Mouse (Mus musculus) v-Abl transformed pro-B cells (cell line): ENCODE data around the gene Irf3.

Source experiments
- in situ Hi-C, 2 experiments: fragments of 400-800 bp; cut with MboI; formaldehyde crosslinking; loops; one replicate each; pipeline ENCODE4 v1.15.1; 2025; ENCODE audit not compliant: unreplicated experiment in 2 of 2

Gene Irf3

DNA sequence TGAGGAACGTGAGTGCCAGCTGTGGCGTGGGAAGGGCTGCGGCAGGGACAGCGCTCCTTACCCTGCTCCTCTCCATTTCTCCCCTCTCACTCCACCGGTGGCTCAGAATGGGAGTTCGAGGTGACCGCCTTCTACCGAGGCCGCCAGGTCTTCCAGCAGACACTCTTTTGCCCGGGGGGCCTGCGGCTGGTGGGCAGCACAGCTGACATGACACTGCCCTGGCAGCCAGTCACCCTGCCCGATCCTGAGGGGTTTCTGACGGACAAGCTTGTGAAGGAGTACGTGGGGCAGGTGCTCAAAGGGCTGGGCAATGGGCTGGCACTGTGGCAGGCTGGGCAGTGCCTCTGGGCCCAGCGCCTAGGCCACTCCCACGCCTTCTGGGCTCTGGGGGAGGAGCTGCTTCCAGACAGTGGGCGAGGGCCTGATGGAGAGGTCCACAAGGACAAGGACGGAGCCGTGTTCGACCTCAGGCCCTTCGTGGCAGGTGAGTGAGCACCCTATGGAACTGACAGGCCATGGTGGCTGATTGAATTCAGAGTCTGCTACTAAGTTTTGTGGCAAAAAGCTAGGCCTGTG, 3.2 kb downstream of the Irf3 start:
- in situ Hi-C loops = loop anchor here (25.0 kb wide), 2 partner anchors 712 to 912 kb away; partner anchors contain the start of genes Ccdc114 (in 1 of the 2), Dbp (in 1 of the 2), Emp3 (in 1 of the 2) and Fam83e (in 1 of the 2)

DNA sequence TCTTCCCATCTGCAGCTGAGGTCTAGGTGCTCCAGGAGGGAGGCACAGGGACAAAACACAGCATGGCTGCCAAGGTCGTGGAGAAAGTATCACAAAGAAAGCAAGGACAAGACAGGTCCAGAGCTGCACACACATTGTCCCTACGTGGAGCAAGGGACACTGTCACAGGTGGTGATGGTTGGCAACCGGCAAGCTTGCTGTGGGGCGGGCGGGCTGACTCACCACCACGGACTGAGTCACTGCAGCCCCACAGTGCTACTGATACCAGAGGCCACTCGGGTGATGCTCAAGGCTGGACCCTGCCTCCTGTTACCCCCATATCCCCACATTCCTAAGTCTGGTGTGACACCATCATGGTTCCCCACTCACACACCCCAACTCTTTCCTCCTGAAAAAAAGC, 5.0 kb downstream of the Irf3 start:
- in situ Hi-C loops = loop anchor here (25.0 kb wide), 2 partner anchors 710 to 910 kb away; partner anchors contain the start of genes Ccdc114 (in 1 of the 2), Dbp (in 1 of the 2), Emp3 (in 1 of the 2) and Fam83e (in 1 of the 2)

DNA sequence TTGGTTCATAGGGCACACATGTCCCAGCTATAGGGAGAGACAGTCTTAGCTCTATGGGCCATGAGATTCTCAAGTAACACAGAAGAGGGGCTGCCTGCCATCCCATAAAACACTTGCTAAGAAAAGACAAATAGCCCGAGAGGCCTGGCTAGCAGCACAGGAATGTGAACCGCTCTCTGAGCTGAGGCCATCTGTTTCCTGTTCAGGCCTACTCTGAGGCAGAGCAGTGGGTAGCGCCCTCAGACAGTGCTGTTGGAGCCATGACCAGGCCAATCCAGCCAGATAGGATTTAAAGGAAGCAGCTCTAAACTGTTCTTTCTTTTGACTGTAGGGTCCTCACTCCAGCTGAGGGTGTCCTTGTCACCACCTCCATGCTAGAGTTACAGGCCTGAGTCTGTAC, 7.1 kb downstream of the Irf3 start:
- in situ Hi-C loops = loop anchor here (25.0 kb wide), 2 partner anchors 708 to 908 kb away; partner anchors contain the start of genes Ccdc114 (in 1 of the 2), Dbp (in 1 of the 2), Emp3 (in 1 of the 2) and Fam83e (in 1 of the 2)

DNA sequence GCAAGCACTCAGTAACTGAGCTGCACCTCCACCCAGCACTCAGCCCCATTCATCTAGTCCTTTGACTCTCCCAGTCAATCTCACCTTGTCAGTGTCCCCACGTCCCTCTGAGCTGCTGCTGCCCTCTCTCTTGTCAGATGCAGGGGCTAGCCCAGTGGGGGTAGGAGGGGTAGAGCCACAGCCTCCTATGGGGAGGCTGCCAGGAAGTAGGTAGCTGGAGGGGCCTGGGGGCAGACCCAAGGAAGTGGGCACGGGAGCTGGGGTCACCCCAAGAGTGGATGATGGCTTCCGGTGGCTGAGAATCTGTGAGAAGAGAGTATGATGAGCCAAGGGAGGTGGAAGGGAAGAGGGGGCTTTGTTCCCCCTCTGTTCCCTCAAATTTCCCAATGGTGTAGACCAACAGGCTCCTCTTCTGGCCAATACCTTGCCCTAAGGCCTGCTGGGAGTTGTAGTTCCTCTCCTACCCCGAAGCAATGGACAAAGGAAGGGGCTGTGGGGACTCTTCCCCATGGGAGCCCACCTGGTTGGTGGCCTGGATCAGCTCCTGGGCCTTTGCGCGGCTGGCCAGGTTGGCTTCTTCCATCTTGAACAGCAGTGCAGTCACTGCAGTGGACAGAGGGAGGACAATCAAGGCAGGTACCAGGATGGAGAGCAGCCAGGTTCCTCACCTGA, 8.0 kb downstream of the Irf3 start:
- in situ Hi-C loops = loop anchor here (25.0 kb wide), 2 partner anchors 707 to 907 kb away; partner anchors contain the start of genes Ccdc114 (in 1 of the 2), Dbp (in 1 of the 2), Emp3 (in 1 of the 2) and Fam83e (in 1 of the 2)

DNA sequence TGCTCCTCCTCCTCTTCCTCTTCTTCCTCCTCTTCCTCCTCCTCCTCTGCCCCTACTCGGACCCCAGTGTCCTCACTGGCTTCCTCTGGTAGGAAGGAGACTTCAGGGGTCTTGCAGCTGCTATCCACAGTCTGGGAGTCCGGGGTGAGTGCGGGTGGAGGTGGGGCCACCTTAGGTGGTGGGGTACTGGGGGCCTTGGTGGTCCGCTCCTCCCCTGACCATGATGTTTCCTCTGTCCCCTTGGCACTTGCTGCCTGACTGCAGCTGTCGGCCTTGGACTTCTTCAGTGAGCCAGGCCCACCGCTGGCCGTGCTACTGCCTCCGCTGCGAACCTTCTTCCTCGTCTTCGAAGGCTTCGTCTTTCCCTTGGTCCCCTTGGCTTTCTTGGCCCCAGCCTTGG, 9.1 kb downstream of the Irf3 start:
- in situ Hi-C loops = loop anchor here (25.0 kb wide), 2 partner anchors 706 to 906 kb away; partner anchors contain the start of genes Ccdc114 (in 1 of the 2), Dbp (in 1 of the 2), Emp3 (in 1 of the 2) and Fam83e (in 1 of the 2)

DNA sequence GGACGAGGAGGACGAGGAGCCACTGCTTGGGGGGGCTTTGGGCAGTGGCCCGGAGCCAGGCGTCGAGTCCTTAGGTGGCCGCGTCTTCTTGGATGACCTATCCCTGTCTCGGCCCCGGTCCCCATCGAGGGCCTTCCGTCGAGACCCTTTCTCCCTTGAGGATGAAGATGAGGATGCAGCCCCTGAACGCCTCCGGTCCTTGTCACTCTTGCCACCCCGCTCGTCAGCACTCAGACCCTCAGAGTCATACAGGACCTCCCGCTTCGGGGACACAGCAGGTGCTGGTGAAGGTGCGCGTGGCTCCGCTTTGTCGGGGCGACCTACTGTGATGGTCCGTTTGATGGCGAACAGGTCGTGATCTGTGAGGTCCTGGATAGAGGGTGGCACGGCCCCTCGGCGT, 9.7 kb downstream of the Irf3 start:
- in situ Hi-C loops = loop anchor here (25.0 kb wide), 2 partner anchors 705 to 905 kb away; partner anchors contain the start of genes Ccdc114 (in 1 of the 2), Dbp (in 1 of the 2), Emp3 (in 1 of the 2) and Fam83e (in 1 of the 2)

DNA sequence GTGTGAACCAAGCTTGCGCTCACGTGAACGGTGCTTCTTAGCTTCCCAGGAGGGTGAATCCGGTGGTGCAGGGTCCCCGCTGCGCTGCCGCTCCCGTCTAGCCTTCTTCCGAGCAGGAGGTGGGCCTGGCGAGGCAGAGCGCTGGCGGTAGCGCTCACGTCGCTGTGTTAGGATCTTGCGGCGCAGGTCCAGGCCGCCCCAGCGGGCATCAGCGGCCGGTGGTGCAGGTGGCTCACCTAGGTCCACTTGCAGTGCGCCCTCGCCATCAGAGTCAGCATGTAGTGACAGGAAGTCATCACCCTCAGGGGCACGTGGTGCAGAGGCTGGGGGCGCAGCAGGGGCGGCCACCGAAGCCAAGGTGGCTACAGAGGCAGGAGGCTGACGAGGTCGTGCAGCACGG, 10.4 kb downstream of the Irf3 start:
- in situ Hi-C loops = loop anchor here (25.0 kb wide), 2 partner anchors 704 to 904 kb away; partner anchors contain the start of genes Ccdc114 (in 1 of the 2), Dbp (in 1 of the 2), Emp3 (in 1 of the 2) and Fam83e (in 1 of the 2)

DNA sequence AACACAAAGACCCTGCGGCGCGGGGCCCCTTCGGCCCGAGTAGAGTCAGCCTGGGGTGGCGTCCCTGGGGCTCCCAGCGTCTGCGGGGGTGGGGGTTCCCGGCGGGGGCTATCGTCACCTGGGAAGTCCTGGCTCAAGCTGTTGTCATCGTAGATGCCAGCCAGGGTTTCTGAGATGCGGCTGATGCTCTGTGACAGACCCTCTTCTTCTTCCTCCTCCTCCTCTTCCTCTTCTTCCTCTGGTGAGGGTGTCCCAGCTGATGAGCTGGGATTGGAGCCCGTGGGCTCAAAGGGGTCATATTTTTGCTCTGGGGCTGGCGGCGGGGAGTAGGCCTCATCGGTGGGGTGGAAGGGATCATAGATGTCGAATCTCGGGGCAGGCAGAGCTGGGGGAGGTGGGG, 11.0 kb downstream of the Irf3 start:
- in situ Hi-C loops = loop anchor here (25.0 kb wide), 2 partner anchors 704 to 904 kb away; partner anchors contain the start of genes Ccdc114 (in 1 of the 2), Dbp (in 1 of the 2), Emp3 (in 1 of the 2) and Fam83e (in 1 of the 2)

DNA sequence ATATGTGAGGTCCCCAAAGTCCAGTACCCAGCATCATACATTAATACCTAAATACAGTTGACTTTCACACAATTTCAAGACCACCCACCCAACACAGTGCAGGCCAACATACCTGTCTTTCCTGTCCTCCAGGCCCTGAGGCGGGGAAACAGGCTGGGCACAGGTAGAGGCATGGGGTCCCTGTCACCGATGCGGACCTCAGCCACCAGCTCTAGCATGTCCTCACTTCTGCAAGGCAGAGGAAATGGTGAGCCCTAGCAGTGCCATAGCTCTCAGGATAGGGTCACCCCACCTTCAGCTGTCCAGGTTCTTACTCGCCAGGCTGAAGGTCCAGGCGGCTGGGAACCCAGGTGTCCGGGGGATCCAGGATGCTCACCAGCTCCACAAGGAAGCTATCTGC, 14.6 kb downstream of the Irf3 start:
- in situ Hi-C loops = loop anchor here (25.0 kb wide), 2 partner anchors 700 to 900 kb away; partner anchors contain the start of genes Ccdc114 (in 1 of the 2), Dbp (in 1 of the 2), Emp3 (in 1 of the 2) and Fam83e (in 1 of the 2)

DNA sequence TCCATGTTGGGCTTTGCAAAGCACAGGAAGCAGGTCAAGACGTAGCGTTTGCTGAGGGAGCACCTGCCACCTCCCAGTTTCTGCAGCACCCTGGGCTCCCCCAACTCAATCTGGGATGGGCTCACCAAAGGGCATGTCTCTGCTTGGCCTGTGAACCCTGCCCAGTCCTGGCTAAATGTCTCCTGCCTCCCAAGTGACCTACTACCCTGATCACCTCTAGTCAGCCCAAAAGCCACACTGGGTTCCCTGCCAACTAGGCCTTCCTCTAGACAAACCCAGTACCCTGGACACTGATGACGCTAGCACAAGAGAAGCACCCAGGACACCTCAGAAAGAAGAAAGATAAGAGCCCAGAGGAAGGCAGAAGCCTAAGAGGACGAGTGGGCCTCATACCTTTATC, 15.4 kb downstream of the Irf3 start:
- in situ Hi-C loops = loop anchor here (25.0 kb wide), 2 partner anchors 699 to 899 kb away; partner anchors contain the start of genes Ccdc114 (in 1 of the 2), Dbp (in 1 of the 2), Emp3 (in 1 of the 2) and Fam83e (in 1 of the 2)

DNA sequence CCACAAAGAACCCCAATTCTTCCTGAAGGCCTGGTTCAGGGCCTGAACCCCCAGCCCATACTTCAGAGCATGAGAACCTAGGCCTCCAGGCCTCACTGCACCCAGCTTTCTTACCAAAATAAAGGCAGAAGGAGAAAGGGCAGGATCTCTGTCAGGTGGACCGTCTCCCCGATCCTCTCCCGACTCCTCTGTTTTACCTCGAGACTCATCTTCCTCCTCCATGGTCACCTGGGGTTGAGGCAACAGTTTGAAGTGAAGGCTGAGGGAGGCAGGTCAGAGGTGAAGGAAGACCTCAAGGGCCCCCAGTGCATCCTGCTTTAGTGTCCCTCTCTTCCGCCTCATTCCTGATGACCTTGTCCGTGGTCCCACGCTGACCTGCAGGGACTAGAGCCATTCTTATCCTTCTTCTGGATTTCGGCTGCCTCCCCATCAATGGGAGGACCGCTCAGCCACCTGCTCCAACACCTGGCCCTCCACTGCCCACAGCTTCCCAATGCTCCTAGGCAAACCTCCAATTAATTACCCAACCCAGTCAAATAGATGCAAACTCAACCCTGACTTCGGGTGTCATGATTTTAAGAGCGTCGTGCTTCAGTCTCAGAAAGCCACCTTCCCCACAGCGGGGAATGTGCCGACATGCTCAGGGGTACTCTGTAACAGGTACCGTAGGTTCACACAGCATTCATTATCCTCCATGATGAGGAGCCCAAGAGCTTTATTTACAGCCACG, 16.1 kb downstream of the Irf3 start:
- in situ Hi-C loops = loop anchor here (25.0 kb wide), 2 partner anchors 699 to 899 kb away; partner anchors contain the start of genes Ccdc114 (in 1 of the 2), Dbp (in 1 of the 2), Emp3 (in 1 of the 2) and Fam83e (in 1 of the 2)

DNA sequence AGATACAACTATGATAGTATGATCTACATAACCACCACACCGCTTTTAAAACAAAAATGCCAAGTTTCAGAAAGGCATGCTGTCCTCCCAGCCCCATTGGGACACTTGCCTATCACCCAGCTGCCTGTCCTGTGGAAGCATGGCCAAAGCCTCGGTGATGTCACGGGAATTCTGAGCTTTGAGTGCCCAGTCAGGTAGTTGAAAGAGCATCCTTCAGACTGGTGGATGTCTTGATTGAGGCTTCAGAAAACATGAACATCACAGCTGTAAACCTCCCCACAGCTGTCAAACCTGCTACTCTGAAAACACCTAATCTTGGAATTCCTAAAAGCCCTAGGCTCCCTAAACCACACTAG, 16.6 kb downstream of the Irf3 start:
- in situ Hi-C loops = loop anchor here (25.0 kb wide), 2 partner anchors 698 to 898 kb away; partner anchors contain the start of genes Ccdc114 (in 1 of the 2), Dbp (in 1 of the 2), Emp3 (in 1 of the 2) and Fam83e (in 1 of the 2)

DNA sequence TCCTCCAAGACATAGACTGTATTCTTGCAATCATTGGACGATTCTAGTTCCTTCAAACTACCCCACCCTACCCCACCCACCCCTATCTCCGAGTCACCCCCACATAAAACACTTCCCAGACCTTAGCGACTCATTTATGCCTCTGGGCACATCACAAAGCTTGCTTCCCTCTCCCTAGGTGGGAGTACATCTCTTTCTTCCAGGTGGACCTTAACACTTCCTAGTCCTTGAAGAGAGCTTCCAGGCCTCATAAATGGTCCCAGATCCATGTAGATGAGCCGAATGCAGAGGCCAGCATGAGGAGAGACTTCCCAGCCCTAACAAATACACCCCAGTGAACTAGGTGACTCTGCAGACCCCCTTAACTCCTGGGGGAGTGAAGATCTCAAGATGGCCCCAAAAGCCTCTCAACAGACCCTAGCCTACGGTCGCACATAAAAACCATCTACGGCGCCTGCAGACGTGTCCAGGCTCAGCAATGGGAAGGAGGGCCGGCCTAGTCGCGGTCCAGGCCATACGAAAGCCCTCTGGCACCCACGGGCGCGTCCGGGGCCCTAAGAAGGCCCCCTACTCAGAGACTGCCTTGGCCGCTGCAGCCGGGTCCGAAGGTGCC, 18.0 kb downstream of the Irf3 start:
- in situ Hi-C loops = loop anchor here (25.0 kb wide), 2 partner anchors 697 to 897 kb away; partner anchors contain the start of genes Ccdc114 (in 1 of the 2), Dbp (in 1 of the 2), Emp3 (in 1 of the 2) and Fam83e (in 1 of the 2)

DNA sequence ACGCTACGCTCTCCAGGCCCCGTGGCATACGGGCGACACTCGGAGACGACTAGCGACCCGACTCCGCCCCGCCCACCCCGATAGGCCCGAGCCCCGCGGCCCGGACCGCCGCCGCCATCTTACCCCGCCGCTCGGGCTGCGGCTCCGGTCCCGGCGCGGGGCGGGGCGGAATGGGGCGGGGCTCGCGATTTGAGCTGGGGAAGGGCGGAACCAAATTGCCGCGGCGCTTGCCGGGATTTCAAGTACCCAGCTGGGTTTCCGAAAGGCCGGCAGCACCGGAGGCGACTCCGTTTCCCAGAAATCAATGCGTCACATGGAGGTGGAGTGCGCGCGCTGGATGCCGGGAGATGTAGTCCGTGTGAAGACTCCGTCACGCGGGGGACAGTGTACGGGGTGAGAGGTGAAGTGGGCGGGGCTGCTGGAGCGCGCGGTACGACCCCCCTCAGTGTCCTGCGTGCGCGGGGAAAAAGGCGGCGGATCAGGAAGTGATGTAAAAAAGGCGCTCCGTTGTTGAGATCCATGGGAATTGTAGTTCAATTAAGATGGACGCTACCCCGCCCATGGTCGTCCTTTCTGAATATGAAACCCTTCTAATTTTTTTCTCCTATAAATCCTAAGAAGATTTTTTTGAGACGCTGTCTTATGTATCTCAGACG, 18.6 kb downstream of the Irf3 start, which contains the start of gene Scaf1:
TSS of gene Scaf1 (minus strand) at position 407 of the 656 bp plus-strand sequence.
- in situ Hi-C loops = loop anchor here (25.0 kb wide), 2 partner anchors 696 to 896 kb away; partner anchors contain the start of genes Ccdc114 (in 1 of the 2), Dbp (in 1 of the 2), Emp3 (in 1 of the 2) and Fam83e (in 1 of the 2)

DNA sequence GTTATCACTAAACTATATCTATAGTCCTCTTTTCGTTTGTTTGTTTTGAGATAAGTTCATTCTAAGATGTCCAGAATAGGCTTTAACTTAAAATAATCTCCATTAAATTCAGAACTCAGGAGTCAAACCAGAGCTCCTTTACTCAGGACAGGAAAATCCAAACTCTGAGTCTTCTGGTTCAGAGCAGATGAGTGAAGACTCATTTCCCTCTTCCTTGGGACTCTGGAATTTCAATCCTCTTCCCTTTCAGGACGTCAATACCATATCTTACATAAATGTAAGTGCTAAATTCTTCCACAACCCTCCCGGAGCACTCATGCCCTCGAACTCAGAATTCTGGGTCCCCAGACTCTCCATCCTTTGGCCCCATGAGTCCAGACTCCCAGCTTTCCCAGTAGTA, 19.3 kb downstream of the Irf3 start:
- in situ Hi-C loops = loop anchor here (25.0 kb wide), 2 partner anchors 696 to 896 kb away; partner anchors contain the start of genes Ccdc114 (in 1 of the 2), Dbp (in 1 of the 2), Emp3 (in 1 of the 2) and Fam83e (in 1 of the 2)

DNA sequence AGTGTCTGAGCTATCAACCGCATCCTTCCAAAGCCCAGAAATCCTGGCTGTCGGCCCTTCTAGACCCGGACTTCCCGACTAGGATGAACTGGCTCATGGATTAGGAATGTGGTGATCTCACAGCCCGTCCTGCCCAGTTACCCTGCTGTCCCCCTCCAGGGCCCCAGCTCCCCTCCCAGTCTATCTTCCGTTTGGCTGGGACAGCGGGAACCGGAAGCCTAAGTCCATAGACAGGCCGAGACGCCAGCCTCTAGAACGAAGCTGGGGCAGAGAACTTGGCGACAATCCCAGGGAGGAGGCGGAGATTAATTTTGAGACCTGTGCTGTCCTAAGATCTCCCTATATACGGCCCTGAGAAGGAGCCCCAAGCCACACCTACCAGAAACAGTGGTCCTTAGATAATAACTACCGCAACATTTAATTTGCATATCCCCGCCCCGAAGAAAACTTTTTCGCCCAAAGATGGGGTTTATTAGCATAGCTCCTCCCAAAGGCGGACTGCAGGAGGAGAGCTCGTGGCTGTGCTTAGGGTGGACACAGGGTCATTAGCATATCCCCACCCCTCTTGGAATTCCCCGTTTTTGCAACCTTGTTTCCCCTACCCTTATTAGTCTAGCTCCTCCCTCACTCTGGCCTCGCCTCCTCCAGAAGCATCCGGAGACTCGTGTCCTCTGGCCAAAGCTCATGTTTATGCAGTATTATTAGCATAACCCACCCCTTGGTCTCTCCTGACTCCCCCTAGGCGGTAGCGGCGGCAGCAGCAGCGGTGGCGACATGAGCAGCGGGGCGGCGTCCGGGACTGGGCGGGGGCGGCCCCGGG, 20.0 kb downstream of the Irf3 start, which contains the start of gene Rras:
TSS of gene Rras (plus strand) at position 720 of the 820 bp plus-strand sequence.
- in situ Hi-C loops = loop anchor here (25.0 kb wide), 2 partner anchors 695 to 895 kb away; partner anchors contain the start of genes Ccdc114 (in 1 of the 2), Dbp (in 1 of the 2), Emp3 (in 1 of the 2) and Fam83e (in 1 of the 2)

DNA sequence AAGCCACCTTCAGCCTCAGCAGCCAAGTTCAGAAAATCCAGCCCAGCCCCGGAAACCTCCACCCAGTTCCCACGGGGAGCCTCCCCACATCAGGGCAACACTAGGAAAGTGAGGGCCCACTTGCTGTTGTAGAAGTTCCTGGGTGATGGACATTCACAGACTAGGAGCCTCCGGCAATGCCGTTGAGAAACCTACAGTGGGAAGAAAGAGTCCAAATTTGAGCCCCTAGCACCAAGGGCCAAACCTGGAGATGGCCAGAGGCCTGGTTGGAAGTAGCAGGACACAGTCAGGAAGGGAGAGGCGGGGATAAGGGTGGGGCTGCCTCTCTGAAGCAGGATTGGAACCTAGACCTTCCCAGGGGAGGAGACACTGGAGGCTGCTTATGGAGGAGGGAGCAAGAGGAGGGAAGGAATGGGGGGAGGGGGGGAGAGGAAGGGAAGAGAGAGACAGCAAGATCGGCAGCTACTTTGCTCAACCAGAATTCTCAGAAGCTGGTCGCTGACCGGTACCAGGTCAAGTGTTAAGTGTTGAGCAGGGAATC, 21.7 kb downstream of the Irf3 start:
- in situ Hi-C loops = loop anchor here (25.0 kb wide), 2 partner anchors 693 to 893 kb away; partner anchors contain the start of genes Ccdc114 (in 1 of the 2), Dbp (in 1 of the 2), Emp3 (in 1 of the 2) and Fam83e (in 1 of the 2)
